Mouse (Mus musculus) liver, postnatal 0 days (tissue): ENCODE measurements around the gene Lrrfip1. TPM values are rescaled to one million over a fixed set of nuclear protein-coding genes. Genes with fewer than 3 reads are reported as not detected.
A peak's percentile ranks its signal among the peaks of the same experiment; 100 is the strongest.

ENCODE experiments used
- ATAC-seq: fragments of 200-750 bp; cut with Nextera tagmentation; 2 replicates; pipeline ENCODE4 v1.8.0; 2017; ENCODE audit warnings: mild to moderate bottlenecking, moderate library complexity
- DNase-seq: peaks from one replicate; pipeline ENCODE4 v3.0.0-alpha.2; 2016
- H3K27ac ChIP-seq: fragments of 300-500 bp; sonication (generic); 2 replicates; pipeline ENCODE4 v1.5.1; 2014; ENCODE audit warnings: antibody characterized with exemption, moderate library complexity, mild to moderate bottlenecking, low read depth
- H3K27me3 ChIP-seq: fragments of 300-500 bp; sonication (generic); 2 replicates; pipeline ENCODE4 v1.6.1; 2014; ENCODE audit warnings: low read length, control low read depth, mixed read lengths; ENCODE audit not compliant: insufficient read depth
- H3K36me3 ChIP-seq: fragments of 300-500 bp; sonication (generic); replicated peaks from 2 replicates; pipeline ENCODE4 v1.6.1; 2014; ENCODE audit warnings: mild to moderate bottlenecking, control low read depth, low read length, moderate library complexity, mixed read lengths; ENCODE audit not compliant: insufficient read depth
- H3K4me1 ChIP-seq: fragments of 300-500 bp; sonication (generic); 2 replicates; pipeline ENCODE4 v1.6.1; 2014; ENCODE audit warnings: antibody characterized with exemption, mild to moderate bottlenecking, control low read depth; ENCODE audit not compliant: insufficient read depth
- H3K4me2 ChIP-seq: fragments of 300-500 bp; sonication (generic); 2 replicates; pipeline ENCODE4 v1.6.1; 2014; ENCODE audit warnings: low read depth, mild to moderate bottlenecking, low read length, moderate library complexity, mixed read lengths
- H3K4me3 ChIP-seq: fragments of 300-500 bp; sonication (generic); 2 replicates; pipeline ENCODE4 v1.5.1; 2014; ENCODE audit warnings: low read depth, low read length
- H3K9ac ChIP-seq: fragments of 300-500 bp; sonication (generic); replicated peaks from 2 replicates; pipeline ENCODE4 v1.6.1; 2014; ENCODE audit warnings: mild to moderate bottlenecking, moderate library complexity
- H3K9me3 ChIP-seq: fragments of 300-500 bp; sonication (generic); 2 replicates; pipeline ENCODE4 v1.6.1; 2016; ENCODE audit warnings: mild to moderate bottlenecking, control low read depth, low read length, mixed read lengths
- CTCF ChIP-seq: sonication (generic); IDR thresholded peaks from 2 replicates; pipeline ENCODE4 v1.5.1; 2016; ENCODE audit warnings: antibody characterized with exemption, low read depth
- EP300 ChIP-seq: IDR thresholded peaks from 2 replicates; pipeline ENCODE4 v1.6.1; 2016; ENCODE audit warnings: antibody characterized with exemption, low read depth, mild to moderate bottlenecking
- WGBS: fragments of 180-500 bp; shearing (Covaris S2); extraction: QIAGEN DNeasy Blood & Tissue Kit; methylation state at CpG from one replicate; pipeline ENCODE4 v1.1.7; 2014; ENCODE audit not compliant: insufficient replicate concordance; 5-methylcytosine and 5-hydroxymethylcytosine counted together
- polyA plus RNA-seq: library from polyadenylated mRNA; unstranded; fragments of >200 nt; fragmentation: Nextera tagmentation; extraction: Ambion mirVana; gene quantifications from 2 replicates; pipeline ENCODE4 v1.2.1, GENCODE M21; 2015

Lrrfip1 gene
- polyA plus RNA-seq, 1 experiment from 2014 or later, result 21.9 TPM

- Histone ChIP-seq H3K9ac (0 out of 2 replicates have a peak overlapping the region, but pooled peaks have one; percentile 16), H3K4me1 (peaks cover 50% of the 10 kb centered on the region), H3K4me2 (no peak overlapping the region), H3K9me3 (no peaks in the 10 kb centered on the region), H3K4me3 (no peak overlapping the region), H3K27ac (no peak overlapping the region), H3K36me3 (peaks cover 24% of the 10 kb centered on the region), H3K27me3 (no peaks in the 10 kb centered on the region)
- DNase-seq (no peak), ATAC-seq (no peak)
- TF ChIP-seq CTCF, result no peak
- no peak for TF ChIP-seq EP300
- 41% methylated on average over 2 of the region's 2 CpGs for WGBS
Measured at GRCm38 (mm10) chr1:91066599-91066998, 68.1 kb downstream of the Lrrfip1 start.

DNA sequence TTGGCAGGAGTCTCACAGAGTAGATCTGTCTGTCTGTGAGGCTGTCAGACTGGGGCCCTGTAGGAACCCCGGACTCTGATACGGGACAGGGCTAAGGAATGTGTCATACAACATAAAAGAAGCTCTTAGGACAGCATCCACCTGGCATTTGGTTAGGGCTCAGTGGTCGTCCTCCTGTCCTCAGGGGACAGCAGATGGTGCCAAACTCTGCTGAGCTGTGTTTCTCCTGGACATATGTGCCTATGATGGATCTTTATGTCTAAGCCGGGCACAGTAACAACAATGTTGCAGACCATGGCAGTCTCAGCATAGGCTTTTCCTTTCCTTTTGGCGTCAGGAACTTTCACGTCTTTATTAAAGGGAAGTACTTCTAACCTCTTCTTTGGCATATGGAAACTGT lies 69.2 kb downstream of the Lrrfip1 start:
- no peak for TF ChIP-seq CTCF
- no peak for TF ChIP-seq EP300
- WGBS, result 75% methylated on average over 6 of the region's 6 CpGs
- ATAC-seq, result no peak
- H3K9ac ChIP-seq, result no peak overlapping the region
- H3K27ac ChIP-seq, result no peak overlapping the region
- H3K4me2 ChIP-seq, result no peak overlapping the region
- peaks cover 24% of the 10 kb centered on the region for H3K36me3 ChIP-seq
- peaks cover 39% of the 10 kb centered on the region for H3K4me1 ChIP-seq
- H3K27me3 ChIP-seq, result no peaks in the 10 kb centered on the region
- no peak for DNase-seq
- no peaks in the 10 kb centered on the region for H3K9me3 ChIP-seq
- no peak overlapping the region for H3K4me3 ChIP-seq

DNA sequence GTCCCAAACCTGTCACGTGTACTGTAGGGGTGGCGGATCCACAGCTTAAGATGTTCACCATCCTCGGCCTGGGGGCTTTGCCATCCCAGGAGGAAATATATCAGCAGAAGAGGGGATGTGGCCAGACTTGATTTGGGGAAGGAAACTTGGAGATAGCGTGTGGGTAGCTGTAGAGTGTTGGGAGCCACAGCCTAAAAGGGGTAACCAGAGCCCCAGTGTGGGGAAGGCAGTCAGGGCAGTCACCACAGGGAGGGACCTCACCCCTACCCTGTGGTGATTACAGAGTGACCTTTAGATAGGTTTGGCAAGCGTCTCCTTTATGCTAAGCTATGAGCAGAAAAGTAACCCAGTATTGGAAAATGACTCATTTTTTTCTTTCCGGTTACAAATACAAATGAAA lies 71.0 kb downstream of the Lrrfip1 start:
- Histone ChIP-seq H3K36me3 (peaks cover 24% of the 10 kb centered on the region), H3K4me1 (peaks cover 29% of the 10 kb centered on the region), H3K9ac (no peak overlapping the region), H3K27me3 (no peaks in the 10 kb centered on the region), H3K9me3 (no peaks in the 10 kb centered on the region), H3K4me3 (no peak overlapping the region), H3K4me2 (no peak overlapping the region), H3K27ac (no peak overlapping the region; the same call in 1 of the 2 replicates)
- 37% methylated on average over 6 of the region's 6 CpGs for WGBS
- peak; percentile 29; the same call in 1 of the 2 replicates for ATAC-seq
- no peak for TF ChIP-seq CTCF
- TF ChIP-seq EP300, result no peak
- DNase-seq, result no peak

GRCm38 (mm10) chr1:91070547-91070946 lies 72.0 kb downstream of the Lrrfip1 start:
- Histone ChIP-seq H3K4me1 (peaks cover 20% of the 10 kb centered on the region), H3K9me3 (no peaks in the 10 kb centered on the region), H3K27ac (no peak overlapping the region), H3K36me3 (peaks cover 29% of the 10 kb centered on the region), H3K27me3 (no peaks in the 10 kb centered on the region), H3K4me2 (no peak overlapping the region), H3K4me3 (no peak overlapping the region), H3K9ac (no peak overlapping the region)
- ATAC-seq, result no peak
- 86% methylated on average over 8 of the region's 8 CpGs for WGBS
- no peak for TF ChIP-seq EP300
- TF ChIP-seq CTCF, result no peak
- DNase-seq, result no peak

GRCm38 (mm10) chr1:91071671-91072290 lies 73.2 kb downstream of the Lrrfip1 start:
- no peaks in the 10 kb centered on the region for H3K27me3 ChIP-seq
- no peak overlapping the region for H3K4me3 ChIP-seq
- TF ChIP-seq EP300 (no peak), CTCF (no peak)
- H3K4me1 ChIP-seq, result peaks cover 8% of the 10 kb centered on the region
- H3K4me2 ChIP-seq, result no peak overlapping the region
- H3K9ac ChIP-seq, result no peak overlapping the region
- DNase-seq, result no peak
- H3K27ac ChIP-seq, result no peak overlapping the region
- H3K36me3 ChIP-seq, result peaks cover 36% of the 10 kb centered on the region
- 86% methylated on average over 10 of the region's 10 CpGs for WGBS
- ATAC-seq, result no peak
- no peaks in the 10 kb centered on the region for H3K9me3 ChIP-seq

- no peaks in the 10 kb centered on the region for H3K9me3 ChIP-seq
- no peak for DNase-seq
- H3K27me3 ChIP-seq, result no peaks in the 10 kb centered on the region
- ATAC-seq, result no peak
- 72% methylated on average over 8 of the region's 8 CpGs for WGBS
- H3K9ac ChIP-seq, result no peak overlapping the region
- H3K27ac ChIP-seq, result no peak overlapping the region
- H3K36me3 ChIP-seq, result peaks cover 16% of the 10 kb centered on the region
- H3K4me2 ChIP-seq, result no peak overlapping the region
- no peak for TF ChIP-seq EP300
- no peak for TF ChIP-seq CTCF
- H3K4me1 ChIP-seq, result peaks cover 17% of the 10 kb centered on the region; the same call in 1 of the 2 replicates
- no peak overlapping the region for H3K4me3 ChIP-seq
Measured at GRCm38 (mm10) chr1:91076946-91077345, 78.4 kb downstream of the Lrrfip1 start.

DNA sequence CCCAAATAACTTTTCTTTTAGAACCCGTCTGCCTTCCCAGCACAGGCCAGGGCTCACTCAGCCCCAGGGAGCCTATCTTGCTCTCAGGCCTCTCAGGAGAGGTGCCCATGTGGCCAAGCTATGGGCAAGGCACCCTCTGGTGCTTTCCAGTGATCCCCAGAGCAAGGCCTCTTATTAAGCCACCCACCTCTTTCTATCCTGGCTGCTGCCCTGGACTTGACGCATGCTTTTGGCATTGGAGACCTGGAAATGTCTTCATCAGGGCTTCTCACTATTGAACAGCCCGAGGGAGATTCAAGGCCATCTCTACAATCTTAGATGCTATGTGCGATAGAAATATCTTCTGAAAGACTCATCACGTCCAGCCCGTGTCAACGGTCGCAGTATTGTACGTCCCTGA lies 78.9 kb downstream of the Lrrfip1 start:
- Histone ChIP-seq H3K27me3 (no peaks in the 10 kb centered on the region), H3K9me3 (no peaks in the 10 kb centered on the region), H3K9ac (no peak overlapping the region), H3K36me3 (peaks cover 17% of the 10 kb centered on the region), H3K27ac (no peak overlapping the region), H3K4me1 (peaks cover 17% of the 10 kb centered on the region; the same call in 1 of the 2 replicates), H3K4me2 (no peak overlapping the region), H3K4me3 (no peak overlapping the region)
- WGBS, result 87% methylated on average over 9 of the region's 9 CpGs
- ATAC-seq, result no peak
- no peak for DNase-seq
- TF ChIP-seq CTCF (no peak), EP300 (no peak)
